Comparison of ENCODE assay signal across 22 mouse cellular contexts in the genomic region with DNA sequence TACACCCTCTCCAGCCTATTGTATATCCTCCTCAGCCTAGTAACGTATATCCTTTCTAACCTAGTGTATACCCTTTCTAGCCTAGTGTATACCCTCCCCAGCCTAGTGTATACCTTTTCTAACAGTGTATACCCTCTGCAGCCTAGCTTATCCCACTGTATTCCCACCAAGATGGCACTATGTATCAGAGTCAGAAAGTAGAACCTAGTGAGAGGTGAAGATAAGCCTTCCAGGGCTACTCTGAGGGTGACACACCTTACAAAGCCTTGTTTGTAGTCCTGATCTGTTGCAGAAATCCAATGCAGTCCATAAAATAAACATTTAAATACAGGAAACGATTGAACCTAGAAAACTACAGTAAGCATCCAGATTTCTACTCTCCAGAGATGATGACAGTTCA. TPM values are rescaled to one million over a fixed set of nuclear protein-coding genes. Genes with fewer than 3 reads are reported as not detected.
A peak's percentile ranks its signal among the peaks of the same experiment; 100 is the strongest.
DNase-seq lines count a peak whose midpoint lies in the region; ATAC-seq lines count a peak whose summit lies in the region.
"Had no signal": no experiment of that assay in that cellular context is flagged by ENCODE, and none has a peak within 500 bp of the region (broad histone marks: within the 10 kb centered on the region; RNA-seq: fewer than 3 reads in every experiment).

No protein-coding gene starts in this region.

- H3K36me3 ChIP-seq in liver, embryonic 11.5 days (ENCODE audit: control insufficient read depth, insufficient read depth, low read length) = no peaks in the 10 kb centered on the region
- no peaks in the 10 kb centered on the region for H3K36me3 ChIP-seq in intestine, embryonic 16.5 days (ENCODE audit: control insufficient read depth, insufficient read depth, low read length)
- no peaks in the 10 kb centered on the region for H3K36me3 ChIP-seq in liver, embryonic 15.5 days (replicated peaks)
- no peaks in the 10 kb centered on the region for H3K36me3 ChIP-seq in stomach, embryonic 16.5 days (ENCODE audit: control insufficient read depth, insufficient read depth, low read length)
- no peaks in the 10 kb centered on the region for H3K36me3 ChIP-seq in midbrain, embryonic 13.5 days
- H3K36me3 ChIP-seq: embryonic facial prominence, embryonic 13.5 days; G1E; heart, embryonic 15.5 days; hindbrain, embryonic 13.5 days had no signal

- peaks cover 8% of the 10 kb centered on the region; the same call in 1 of the 2 replicates for H3K4me1 ChIP-seq in liver, embryonic 11.5 days (replicated peaks; ENCODE audit: control insufficient read depth, insufficient read depth, low read length)
- no peaks in the 10 kb centered on the region for H3K4me1 ChIP-seq in intestine, embryonic 16.5 days (ENCODE audit: control insufficient read depth, insufficient read depth, low read length)
- peaks cover 24% of the 10 kb centered on the region for H3K4me1 ChIP-seq in liver, embryonic 15.5 days (replicated peaks)
- 0 out of 2 replicates have a peak, but pooled peaks cover 3% of the 10 kb centered on the region for H3K4me1 ChIP-seq in stomach, embryonic 16.5 days (ENCODE audit: control insufficient read depth, insufficient read depth, low read length)
- H3K4me1 ChIP-seq in midbrain, embryonic 13.5 days (replicated peaks) = peaks cover 19% of the 10 kb centered on the region
- H3K4me1 ChIP-seq: embryonic facial prominence, embryonic 13.5 days had no signal

- no peaks in the 10 kb centered on the region for H3K9me3 ChIP-seq in liver, embryonic 11.5 days (ENCODE audit: control insufficient read depth, low read length)
- no peaks in the 10 kb centered on the region for H3K9me3 ChIP-seq in intestine, embryonic 16.5 days (ENCODE audit: control insufficient read depth, low read length)
- no peaks in the 10 kb centered on the region for H3K9me3 ChIP-seq in liver, embryonic 15.5 days (replicated peaks)
- no peaks in the 10 kb centered on the region for H3K9me3 ChIP-seq in stomach, embryonic 16.5 days (replicated peaks; ENCODE audit: control insufficient read depth, low read length)
- no peaks in the 10 kb centered on the region for H3K9me3 ChIP-seq in midbrain, embryonic 13.5 days
- H3K9me3 ChIP-seq: embryonic facial prominence, embryonic 13.5 days; G1E; heart, embryonic 15.5 days; hindbrain, embryonic 13.5 days had no signal

- no peak overlapping the region for H3K9ac ChIP-seq in liver, embryonic 11.5 days (ENCODE audit: low read depth, low read length)
- H3K9ac ChIP-seq in intestine, embryonic 16.5 days (ENCODE audit: low read depth, low read length) = no peak overlapping the region
- no peak overlapping the region for H3K9ac ChIP-seq in liver, embryonic 15.5 days
- H3K9ac ChIP-seq in stomach, embryonic 16.5 days (ENCODE audit: low read length) = no peak overlapping the region
- no peak overlapping the region for H3K9ac ChIP-seq in midbrain, embryonic 13.5 days (replicated peaks)
- H3K9ac ChIP-seq: embryonic facial prominence, embryonic 13.5 days; heart, embryonic 15.5 days; hindbrain, embryonic 13.5 days had no signal

- no peak overlapping the region for H3K27ac ChIP-seq in liver, embryonic 11.5 days (ENCODE audit: low read depth, low read length)
- no peak overlapping the region for H3K27ac ChIP-seq in intestine, embryonic 16.5 days (ENCODE audit: low read length)
- H3K27ac ChIP-seq in liver, embryonic 15.5 days (replicated peaks) = peak overlapping the region; percentile 53
- H3K27ac ChIP-seq in stomach, embryonic 16.5 days (ENCODE audit: low read length) = no peak overlapping the region
- H3K27ac ChIP-seq in midbrain, embryonic 13.5 days = no peak overlapping the region
- H3K27ac ChIP-seq: embryonic facial prominence, embryonic 13.5 days; heart, adult 2 months; heart, embryonic 15.5 days; hindbrain, embryonic 13.5 days; hindbrain, postnatal 0 days had no signal

- no peak overlapping the region for H3K4me3 ChIP-seq in liver, embryonic 11.5 days (ENCODE audit: low read depth, low read length)
- no peak overlapping the region for H3K4me3 ChIP-seq in intestine, embryonic 16.5 days (ENCODE audit: low read length)
- no peak overlapping the region for H3K4me3 ChIP-seq in liver, embryonic 15.5 days (replicated peaks)
- H3K4me3 ChIP-seq in stomach, embryonic 16.5 days (replicated peaks; ENCODE audit: low read length) = no peak overlapping the region
- H3K4me3 ChIP-seq in midbrain, embryonic 13.5 days (replicated peaks) = no peak overlapping the region
- H3K4me3 ChIP-seq: embryonic facial prominence, embryonic 13.5 days; heart, adult 2 months; heart, embryonic 15.5 days; hindbrain, embryonic 13.5 days had no signal

- peak; percentile 24; the same call in 1 of the 2 replicates for ATAC-seq in liver, embryonic 11.5 days (replicated peaks; ENCODE audit: low FRiP score)
- peak; percentile 16; the same call in 1 of the 2 replicates for ATAC-seq in intestine, embryonic 16.5 days
- peak; percentile 73 for ATAC-seq in liver, embryonic 15.5 days (ENCODE audit: insufficient read depth)
- ATAC-seq in stomach, embryonic 16.5 days (ENCODE audit: insufficient read depth, low FRiP score) = peak; percentile 20
- no peak for ATAC-seq in midbrain, embryonic 13.5 days
- ATAC-seq: forebrain, embryonic 14.5 days; hindbrain, postnatal 0 days had no signal

- H3K4me2 ChIP-seq in liver, embryonic 11.5 days = no peak overlapping the region
- no peak overlapping the region for H3K4me2 ChIP-seq in intestine, embryonic 16.5 days (ENCODE audit: low read depth, low read length)
- H3K4me2 ChIP-seq in liver, embryonic 15.5 days = peak overlapping the region; percentile 30
- H3K4me2 ChIP-seq in stomach, embryonic 16.5 days (ENCODE audit: low read depth, low read length) = no peak overlapping the region
- no peak overlapping the region for H3K4me2 ChIP-seq in midbrain, embryonic 13.5 days (replicated peaks)
- H3K4me2 ChIP-seq: embryonic facial prominence, embryonic 13.5 days; heart, embryonic 11.5 days; heart, embryonic 15.5 days; hindbrain, embryonic 13.5 days had no signal

- no peak for DNase-seq in liver, embryonic 11.5 days (ENCODE audit: low spot score)
- no peak for DNase-seq in liver
- no peak for DNase-seq in cerebellum, postnatal 4 days (ENCODE audit: low spot score in 2 of 2)
- DNase-seq in gastrocnemius, adult 18-20 months (ENCODE audit: low spot score) = no peak
- DNase-seq: cerebellum, adult 11 months; cerebellum, adult 9-10 months; cerebellum, postnatal 25 days; gastrocnemius, postnatal 14 days; heart, adult 2 months; heart, postnatal 14 days had no signal

- WGBS in liver, embryonic 11.5 days = 73% methylated on average over 2 of the region's 2 CpGs
- WGBS in intestine, embryonic 16.5 days = 70% methylated on average over 2 of the region's 2 CpGs
- 51% methylated on average over 2 of the region's 2 CpGs for WGBS in liver, embryonic 15.5 days (ENCODE audit: insufficient replicate concordance)
- WGBS in stomach, embryonic 16.5 days = 65% methylated on average over 2 of the region's 2 CpGs
- 89% methylated on average over 2 of the region's 2 CpGs for WGBS in midbrain, embryonic 13.5 days

- no peaks in the 10 kb centered on the region for H3K27me3 ChIP-seq in liver, embryonic 11.5 days (replicated peaks; ENCODE audit: control insufficient read depth, insufficient read depth, low read length)
- H3K27me3 ChIP-seq in intestine, embryonic 16.5 days (replicated peaks; ENCODE audit: control insufficient read depth, insufficient read depth, low read length) = no peaks in the 10 kb centered on the region
- H3K27me3 ChIP-seq in liver, embryonic 15.5 days = no peaks in the 10 kb centered on the region
- no peaks in the 10 kb centered on the region for H3K27me3 ChIP-seq in stomach, embryonic 16.5 days (ENCODE audit: control insufficient read depth, insufficient read depth, low read length)
- peaks cover 7% of the 10 kb centered on the region; the same call in 1 of the 2 replicates for H3K27me3 ChIP-seq in midbrain, embryonic 13.5 days

RNA-seq across cellular contexts. Expression of a gene that starts 12.4 kb away (rescaled TPM):
- polyA plus RNA-seq in liver, embryonic 11.5 days (2014; fragmentation: Nextera tagmentation; extraction: Ambion mirVana) = 1.3 and 1.8 TPM in 2 replicates
- polyA plus RNA-seq in intestine, embryonic 16.5 days (2015; fragmentation: Nextera tagmentation; extraction: Ambion mirVana) = 2.2 and 2.3 TPM in 2 replicates
- polyA plus RNA-seq in liver, embryonic 15.5 days (2015; fragmentation: Nextera tagmentation; extraction: Ambion mirVana) = 0.94 and 2.0 TPM in 2 replicates
- polyA plus RNA-seq in stomach, embryonic 16.5 days (2015; fragmentation: Nextera tagmentation; extraction: Ambion mirVana) = 3.7 and 4.3 TPM in 2 replicates
- 0.52 and 0.74 TPM in 2 replicates for polyA plus RNA-seq in midbrain, embryonic 13.5 days (2015; fragmentation: Nextera tagmentation; extraction: Ambion mirVana)
- 10 to 100 TPM; 15.8 to 19.4 TPM for total RNA-seq in gastrocnemius, adult 18-20 months (2021)
- total RNA-seq: hematopoietic stem cell, adult 5-6 weeks had no signal
- polyA plus RNA-seq: G1E had no signal
